Comparison of ENCODE assay signal across 8 mouse cellular contexts in the genomic region with DNA sequence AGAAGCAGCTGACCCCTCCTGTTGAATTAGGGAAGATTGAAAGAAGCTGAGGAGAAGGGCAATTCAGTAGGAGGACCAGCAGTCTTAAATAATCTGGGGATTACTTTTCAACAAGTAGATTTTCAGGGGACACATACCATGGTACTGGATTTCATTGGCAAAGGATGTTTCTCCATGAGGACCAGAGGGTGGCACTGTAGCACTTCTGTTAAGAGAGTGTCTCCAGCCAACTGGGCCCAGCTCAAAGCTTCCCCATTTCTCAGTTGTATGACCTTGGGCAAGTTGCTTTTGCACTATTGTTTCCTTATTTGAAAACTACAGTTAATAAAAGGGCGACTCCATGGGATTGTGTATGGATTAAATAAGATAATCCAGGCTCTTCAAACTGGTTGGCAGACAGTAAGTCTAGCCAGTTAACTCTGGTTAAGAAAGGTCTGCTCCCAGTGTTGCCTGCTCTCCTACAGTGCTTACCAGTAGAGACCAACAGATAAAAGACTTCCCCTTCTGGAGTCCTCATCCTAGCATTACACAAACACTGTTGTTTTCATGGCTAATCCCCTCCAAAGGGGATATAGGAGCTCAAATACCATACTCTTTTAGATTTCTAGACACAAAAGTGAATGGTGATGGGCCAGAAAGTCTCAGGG.
DNase-seq lines count a peak whose midpoint lies in the region; ATAC-seq lines count a peak whose summit lies in the region.

No protein-coding gene starts in this region.

- no peaks in the 10 kb centered on the region for H3K36me3 ChIP-seq in liver, embryonic 11.5 days (ENCODE audit: control insufficient read depth, insufficient read depth, low read length)

- ATAC-seq in liver, embryonic 11.5 days (replicated peaks; ENCODE audit: low FRiP score) = no peak
- peak; percentile 88 for ATAC-seq in granulocyte monocyte progenitor cell, adult 5-6 weeks (replicated peaks; ENCODE audit: poor library complexity, severe bottlenecking)
- ATAC-seq in activated CD4-positive, CD25-positive, alpha-beta regulatory T cell, adult 4 months = no peak

- no peaks in the 10 kb centered on the region for H3K9me3 ChIP-seq in liver, embryonic 11.5 days (ENCODE audit: control insufficient read depth, low read length)

- H3K4me1 ChIP-seq in liver, embryonic 11.5 days (replicated peaks; ENCODE audit: control insufficient read depth, insufficient read depth, low read length) = no peaks in the 10 kb centered on the region

- peak; percentile 13 for DNase-seq in liver
- no peak for DNase-seq in liver, embryonic 11.5 days (ENCODE audit: low spot score)
- peak; percentile 42 for DNase-seq in adrenal gland, postnatal 10 days
- peak; percentile 5 to 23 for DNase-seq in kidney, adult 8-10 months
- peak; percentile 11 to 21 for DNase-seq in lung, postnatal 4 days
- no peak for DNase-seq in thymus, postnatal 4 days

- H3K27me3 ChIP-seq in liver, embryonic 11.5 days (replicated peaks; ENCODE audit: control insufficient read depth, insufficient read depth, low read length) = no peaks in the 10 kb centered on the region

- 15% methylated on average over 1 of the region's 1 CpGs for WGBS in liver, embryonic 11.5 days

- H3K4me3 ChIP-seq in liver, embryonic 11.5 days (ENCODE audit: low read depth, low read length) = no peak overlapping the region

- no peak overlapping the region for H3K9ac ChIP-seq in liver, embryonic 11.5 days (ENCODE audit: low read depth, low read length)

- no peak overlapping the region for H3K27ac ChIP-seq in liver, embryonic 11.5 days (ENCODE audit: low read depth, low read length)

- H3K4me2 ChIP-seq in liver, embryonic 11.5 days = no peak overlapping the region

Comparison
In these comparisons a context has a peak if more than half of its experiments do, and no peak if none do; other contexts are left out.
1. DNase-seq: peak in liver (single experiment), adrenal gland, postnatal 10 days (single experiment), kidney, adult 8-10 months (2 of 2) and lung, postnatal 4 days (2 of 2); none in liver, embryonic 11.5 days (single experiment) and thymus, postnatal 4 days (single experiment).